8 mouse cellular contexts compared by ENCODE assay signal in genomic region chr2:127133621-127134461, GRCm38 (mm10). TPM values are rescaled to one million over a fixed set of nuclear protein-coding genes. Genes with fewer than 3 reads are reported as not detected.
DNase-seq lines count a peak whose midpoint lies in the region; ATAC-seq and TF ChIP-seq lines count a peak whose summit lies in the region.

Gene Ncaph (minus strand): TSS chr2:127133954.

- no peaks in the 10 kb centered on the region for H3K27me3 ChIP-seq in ES-Bruce4 (ENCODE audit: control insufficient read depth, insufficient read depth, low read length, poor library complexity, severe bottlenecking)
- no peaks in the 10 kb centered on the region for H3K27me3 ChIP-seq in forebrain, embryonic 14.5 days (replicated peaks; ENCODE audit: control insufficient read depth, insufficient read depth, low read length)

- no peaks in the 10 kb centered on the region for H3K36me3 ChIP-seq in ES-Bruce4 (ENCODE audit: control insufficient read depth, insufficient read depth, low read length, poor library complexity, severe bottlenecking)
- H3K36me3 ChIP-seq in forebrain, embryonic 14.5 days (ENCODE audit: control insufficient read depth, insufficient read depth, low read length), result no peaks in the 10 kb centered on the region

- H3K27ac ChIP-seq in ES-Bruce4 (ENCODE audit: insufficient read depth, low read length), result peak within 1 kb of the TSS; percentile 71
- H3K27ac ChIP-seq in forebrain, embryonic 14.5 days (ENCODE audit: low read depth, low read length), result peak within 1 kb of the TSS; percentile 85

- intact Hi-C loops in heart, postnatal 25 days (cut with DNase I), result no loop called here

- H3K9ac ChIP-seq in ES-Bruce4 (ENCODE audit: low read depth, poor library complexity, severe bottlenecking), result peak within 1 kb of the TSS; percentile 62
- H3K9ac ChIP-seq in forebrain, embryonic 14.5 days (ENCODE audit: low read length), result peak within 1 kb of the TSS; percentile 76

- WGBS in forebrain, embryonic 14.5 days, result 1% methylated on average over 57 of the region's 57 CpGs
- WGBS in lung, adult 2 months, result 1% methylated on average over 57 of the region's 57 CpGs

- peak; percentile 86 for ATAC-seq in cerebellum, adult (ENCODE audit: insufficient number of reproducible peaks, low FRiP score, low TSS enrichment)
- peak; percentile 91 for ATAC-seq in forebrain, embryonic 14.5 days
- peak; percentile 73 for ATAC-seq in neutrophil, adult 5-6 weeks (ENCODE audit: extremely low read depth, insufficient number of reproducible peaks, low FRiP score, poor library complexity, severe bottlenecking)

- TF ChIP-seq EP300 in ES-Bruce4 (IDR thresholded peaks at IDR 0.05; ENCODE audit: insufficient read depth, low read depth, low read length), result no peak

- H3K4me3 ChIP-seq in ES-Bruce4 (ENCODE audit: low read depth, low read length), result peak within 1 kb of the TSS; percentile 76
- peak within 1 kb of the TSS; percentile 47 for H3K4me3 ChIP-seq in forebrain, embryonic 14.5 days (ENCODE audit: low read depth, low read length)
- H3K4me3 ChIP-seq in lung, adult 2 months (replicated peaks; ENCODE audit: extremely low read depth, low read depth, low read length), result peak within 1 kb of the TSS; percentile 80

- H3K9me3 ChIP-seq in ES-Bruce4 (replicated peaks; ENCODE audit: control insufficient read depth, insufficient read depth, low read length, poor library complexity, severe bottlenecking), result no peaks in the 10 kb centered on the region
- H3K9me3 ChIP-seq in forebrain, embryonic 14.5 days (replicated peaks; ENCODE audit: control insufficient read depth, low read length), result no peaks in the 10 kb centered on the region

- TF ChIP-seq CTCF in ES-Bruce4 (IDR thresholded peaks at IDR 0.05; ENCODE audit: low read depth, low read length), result no peak
- TF ChIP-seq CTCF in lung, adult 2 months (IDR thresholded peaks at IDR 0.05; ENCODE audit: insufficient read depth, low read length), result no peak

- peaks cover 6% of the 10 kb centered on the region for H3K4me1 ChIP-seq in ES-Bruce4 (ENCODE audit: control insufficient read depth, insufficient read depth, low read length)
- peaks cover 29% of the 10 kb centered on the region for H3K4me1 ChIP-seq in forebrain, embryonic 14.5 days (ENCODE audit: control insufficient read depth, insufficient read depth, low read length)
- H3K4me1 ChIP-seq in lung, adult 2 months (ENCODE audit: control insufficient read depth, insufficient read depth, low read length), result peaks cover 11% of the 10 kb centered on the region

- DNase-seq in forebrain, embryonic 14.5 days (ENCODE audit: low spot score), result peak; percentile 95
- DNase-seq in heart, postnatal 25 days (ENCODE audit: low spot score), result peak; percentile 86
- DNase-seq in layer of hippocampus, adult 18-20 months (ENCODE audit: low spot score in 2 of 2), result peak; percentile 84 to 92
- DNase-seq in lung, adult 2 months, result peak; percentile 97
- DNase-seq in thymus, adult 18-20 months, result peak; percentile 82 to 86

- peak within 1 kb of the TSS; percentile 68 for H3K4me2 ChIP-seq in forebrain, embryonic 14.5 days (ENCODE audit: low read length)

- peak; percentile 79 for TF ChIP-seq POLR2A in ES-Bruce4 (IDR thresholded peaks at IDR 0.05; ENCODE audit: insufficient read depth, low read length)
- peak; percentile 90; the same call in 1 of the 2 replicates for TF ChIP-seq POLR2A in lung, adult 2 months (IDR thresholded peaks at IDR 0.05; ENCODE audit: borderline replicate concordance, extremely low read depth, low read depth, low read length)

RNA-seq across cellular contexts. Expression of gene Ncaph, which starts in this region (rescaled TPM):
- polyA plus RNA-seq in ES-Bruce4 (2011; ENCODE audit: insufficient read depth, insufficient read length, low read depth, missing spikeins), result 90.3 and 97.1 TPM in 2 replicates
- 45.2 and 52.8 TPM in 2 replicates for polyA plus RNA-seq in forebrain, embryonic 14.5 days (2014; fragmentation: Nextera tagmentation; extraction: Ambion mirVana)
- total RNA-seq in heart, postnatal 25 days (2021), result 1 to 10 TPM; 1.4 to 2.3 TPM
- total RNA-seq in layer of hippocampus, adult 18-20 months (2021), result 1 to 10 TPM in 1 of 2 experiments, under 1 TPM in 1; 0.45 to 1.2 TPM
- 1.6 and 2.9 TPM in 2 replicates for polyA plus RNA-seq in lung, adult 2 months (2012; rRNA removed)
- 2.3 and 5.4 TPM in 2 replicates for total RNA-seq in neutrophil, adult 5-6 weeks (2017)

Comparison
In these comparisons a context has a peak if more than half of its experiments do, and no peak if none do; other contexts are left out.
1. Peak in every context shown above with its lines: DNase-seq, ATAC-seq, H3K4me3 ChIP-seq and H3K27ac ChIP-seq.
2. RNA of gene Ncaph (polyA plus RNA-seq): 90.3 to 97.1 TPM in ES-Bruce4 and 45.2 to 52.8 TPM in forebrain, embryonic 14.5 days; 1.6 to 2.9 TPM in lung, adult 2 months; every median in the first group is over 10 times any median in the second.